Mouse (Mus musculus): ENCODE data around the gene Gm10491. TPM values are rescaled to one million over a fixed set of nuclear protein-coding genes. Genes with fewer than 3 reads are reported as not detected.

Gm10491 gene
- polyA plus RNA-seq, 1 experiment from 2014 or later: not detected

- ATAC-seq (ENCODE audit: insufficient number of reproducible peaks, insufficient read depth, low FRiP score, low read depth): no peak
- H3K9ac ChIP-seq (ENCODE audit: low read length): no peak overlapping the region
- no peak overlapping the region for H3K4me3 ChIP-seq (ENCODE audit: control insufficient read depth in 1 of 2, insufficient read depth in 1 of 2, low read depth in 1 of 2, low read length in 2 of 2)
- H3K4me1 ChIP-seq (ENCODE audit: control insufficient read depth in 2 of 2, insufficient read depth in 2 of 2, low read length in 2 of 2): peaks cover 0 to 2% of the 10 kb centered on the region in 2 experiments; a peak in 1 of 4 replicates
- peaks cover 13% of the 10 kb centered on the region; the same call in 1 of the 2 replicates for H3K36me3 ChIP-seq (ENCODE audit: control insufficient read depth, insufficient read depth, low read length)
- 84% methylated on average over 1 of the region's 1 CpGs for WGBS
- H3K27ac ChIP-seq (replicated peaks in 1 of 2; ENCODE audit: control insufficient read depth in 1 of 2, insufficient read depth in 1 of 2, low read depth in 2 of 2, low read length in 2 of 2): no peak overlapping the region
- no peak overlapping the region for H3K4me2 ChIP-seq (ENCODE audit: low read length)
- no peaks in the 10 kb centered on the region for H3K27me3 ChIP-seq (ENCODE audit: control insufficient read depth, insufficient read depth, low read length)
- no peaks in the 10 kb centered on the region for H3K9me3 ChIP-seq (ENCODE audit: control insufficient read depth, low read length)
Measured at GRCm38 (mm10) chrX:7863181-7863580, 44.5 kb downstream of the Gm10491 start.

GRCm38 (mm10) chrX:7859191-7859753 is 48.4 kb downstream of the Gm10491 start:
- no peak overlapping the region for H3K4me2 ChIP-seq (ENCODE audit: low read length)
- H3K9me3 ChIP-seq (ENCODE audit: control insufficient read depth, low read length): no peaks in the 10 kb centered on the region
- peaks cover 14% of the 10 kb centered on the region; the same call in 1 of the 2 replicates for H3K36me3 ChIP-seq (ENCODE audit: control insufficient read depth, insufficient read depth, low read length)
- H3K4me1 ChIP-seq (ENCODE audit: control insufficient read depth in 2 of 2, insufficient read depth in 2 of 2, low read length in 2 of 2): no peaks in the 10 kb centered on the region
- no peak overlapping the region for H3K9ac ChIP-seq (ENCODE audit: low read length)
- WGBS: 67% methylated on average over 3 of the region's 3 CpGs
- ATAC-seq (ENCODE audit: insufficient number of reproducible peaks, insufficient read depth, low FRiP score, low read depth): no peak
- H3K27me3 ChIP-seq (ENCODE audit: control insufficient read depth, insufficient read depth, low read length): no peaks in the 10 kb centered on the region
- H3K27ac ChIP-seq (replicated peaks in 1 of 2; ENCODE audit: control insufficient read depth in 1 of 2, insufficient read depth in 1 of 2, low read depth in 2 of 2, low read length in 2 of 2): no peak overlapping the region
- H3K4me3 ChIP-seq (ENCODE audit: control insufficient read depth in 1 of 2, insufficient read depth in 1 of 2, low read depth in 1 of 2, low read length in 2 of 2): no peak overlapping the region

Other genes with a start within 250 kb of the Gm10491 start
- 194 and 196 TPM in 2 replicates for gene Plp2, start 236.4 kb downstream of the Gm10491 start, polyA plus RNA-seq (2014; fragmentation: Nextera tagmentation; extraction: Ambion mirVana)
- 0.54 and 0.74 TPM in 2 replicates for gene Magix, start 226.6 kb downstream of the Gm10491 start, polyA plus RNA-seq (2014; fragmentation: Nextera tagmentation; extraction: Ambion mirVana)
- 33.5 TPM in 2 replicates for gene Gpkow, start 210.7 kb downstream of the Gm10491 start, polyA plus RNA-seq (2014; fragmentation: Nextera tagmentation; extraction: Ambion mirVana)
- gene Wdr45, start 193.5 kb downstream of the Gm10491 start, polyA plus RNA-seq (2014; fragmentation: Nextera tagmentation; extraction: Ambion mirVana): 18.5 and 24.0 TPM in 2 replicates
- gene Gm45208, start 185.6 kb downstream of the Gm10491 start, polyA plus RNA-seq (2014; fragmentation: Nextera tagmentation; extraction: Ambion mirVana): not detected in 2 replicates
- gene Praf2, start 179.4 kb downstream of the Gm10491 start, polyA plus RNA-seq (2014; fragmentation: Nextera tagmentation; extraction: Ambion mirVana): 36.3 and 40.8 TPM in 2 replicates
- 4.7 and 5.9 TPM in 2 replicates for gene Ccdc120, start 156.9 kb downstream of the Gm10491 start, polyA plus RNA-seq (2014; fragmentation: Nextera tagmentation; extraction: Ambion mirVana)
- gene Tfe3, start 145.3 kb downstream of the Gm10491 start, polyA plus RNA-seq (2014; fragmentation: Nextera tagmentation; extraction: Ambion mirVana): 13.1 and 14.5 TPM in 2 replicates
- 25.0 and 26.6 TPM in 2 replicates for gene Gripap1, start 118.1 kb downstream of the Gm10491 start, polyA plus RNA-seq (2014; fragmentation: Nextera tagmentation; extraction: Ambion mirVana)
- 1.8 and 1.9 TPM in 2 replicates for gene Kcnd1, start 85.5 kb downstream of the Gm10491 start, polyA plus RNA-seq (2014; fragmentation: Nextera tagmentation; extraction: Ambion mirVana)
- 16.2 and 19.9 TPM in 2 replicates for gene Otud5, start 66.5 kb downstream of the Gm10491 start, polyA plus RNA-seq (2014; fragmentation: Nextera tagmentation; extraction: Ambion mirVana)
- 3.8 and 4.9 TPM in 2 replicates for gene Pim2, start 29.6 kb downstream of the Gm10491 start, polyA plus RNA-seq (2014; fragmentation: Nextera tagmentation; extraction: Ambion mirVana)
- 15.2 and 18.3 TPM in 2 replicates for gene Slc35a2, start 23.8 kb downstream of the Gm10491 start, polyA plus RNA-seq (2014; fragmentation: Nextera tagmentation; extraction: Ambion mirVana)
- gene Pqbp1, start 8.6 kb downstream of the Gm10491 start, polyA plus RNA-seq (2014; fragmentation: Nextera tagmentation; extraction: Ambion mirVana): 61.9 and 65.1 TPM in 2 replicates
- gene Timm17b, start 8.5 kb downstream of the Gm10491 start, polyA plus RNA-seq (2014; fragmentation: Nextera tagmentation; extraction: Ambion mirVana): 132 and 159 TPM in 2 replicates
- gene Gm10490, start 1.7 kb upstream of the Gm10491 start, polyA plus RNA-seq (2014; fragmentation: Nextera tagmentation; extraction: Ambion mirVana): not detected in 2 replicates
- gene Pcsk1n, start 12.0 kb upstream of the Gm10491 start, polyA plus RNA-seq (2014; fragmentation: Nextera tagmentation; extraction: Ambion mirVana): 0.09 and 0.63 TPM in 2 replicates
- not detected in 2 replicates for gene Eras, start 20.8 kb upstream of the Gm10491 start, polyA plus RNA-seq (2014; fragmentation: Nextera tagmentation; extraction: Ambion mirVana)
- 25.3 and 26.5 TPM in 2 replicates for gene Hdac6, start 40.1 kb upstream of the Gm10491 start, polyA plus RNA-seq (2014; fragmentation: Nextera tagmentation; extraction: Ambion mirVana)
- gene Gata1, start 70.2 kb upstream of the Gm10491 start, polyA plus RNA-seq (2014; fragmentation: Nextera tagmentation; extraction: Ambion mirVana): 0.24 and 0.54 TPM in 2 replicates
- gene Glod5, start 110.7 kb upstream of the Gm10491 start, polyA plus RNA-seq (2014; fragmentation: Nextera tagmentation; extraction: Ambion mirVana): not detected in 2 replicates
- gene Suv39h1, start 166.9 kb upstream of the Gm10491 start, polyA plus RNA-seq (2014; fragmentation: Nextera tagmentation; extraction: Ambion mirVana): 28.4 and 28.9 TPM in 2 replicates
- 0.24 and 0.54 TPM in 2 replicates for gene Was, start 182.7 kb upstream of the Gm10491 start, polyA plus RNA-seq (2014; fragmentation: Nextera tagmentation; extraction: Ambion mirVana)
- 22.7 and 26.0 TPM in 2 replicates for gene Wdr13, start 225.1 kb upstream of the Gm10491 start, polyA plus RNA-seq (2014; fragmentation: Nextera tagmentation; extraction: Ambion mirVana)
- 317 and 375 TPM in 2 replicates for gene Rbm3, start 238.0 kb upstream of the Gm10491 start, polyA plus RNA-seq (2014; fragmentation: Nextera tagmentation; extraction: Ambion mirVana)

All from heart, embryonic 14.5 days (tissue).